Mouse (Mus musculus): ENCODE results near the gene Ndfip2. TPM values are rescaled to one million over a fixed set of nuclear protein-coding genes. Genes with fewer than 3 reads are reported as not detected.

Gene Ndfip2
- polyA plus RNA-seq, 1 experiment from 2014 or later, result 120 TPM

- Histone ChIP-seq H3K4me1 (0 out of 2 replicates have a peak, but pooled peaks cover 4% of the 10 kb centered on the region), H3K4me2 (no peak overlapping the region), H3K9ac (replicated peaks) (no peak overlapping the region), H3K27ac (replicated peaks) (no peak overlapping the region), H3K36me3 (no peaks in the 10 kb centered on the region), H3K4me3 (replicated peaks) (no peak overlapping the region), H3K9me3 (replicated peaks) (no peaks in the 10 kb centered on the region), H3K27me3 (replicated peaks) (no peaks in the 10 kb centered on the region)
- ATAC-seq (ENCODE audit: low FRiP score), result no peak
- 35% methylated on average over 7 of the region's 7 CpGs for WGBS
These were observed 5.1 kb upstream of the Ndfip2 start for GRCm38 (mm10) chr14:105253304-105253703.

GRCm38 (mm10) chr14:105254401-105254800 is 4.0 kb upstream of the Ndfip2 start:
- 92% methylated on average over 5 of the region's 5 CpGs for WGBS
- no peak for ATAC-seq (ENCODE audit: low FRiP score)
- H3K4me2 ChIP-seq, result no peak overlapping the region

GRCm38 (mm10) chr14:105255620-105256019 is 2.8 kb upstream of the Ndfip2 start:
- Histone ChIP-seq H3K4me1 (peaks cover 11% of the 10 kb centered on the region), H3K27ac (replicated peaks) (no peak overlapping the region), H3K9ac (replicated peaks) (no peak overlapping the region), H3K27me3 (replicated peaks) (no peaks in the 10 kb centered on the region), H3K36me3 (no peaks in the 10 kb centered on the region), H3K4me2 (no peak overlapping the region), H3K4me3 (replicated peaks) (no peak overlapping the region), H3K9me3 (replicated peaks) (no peaks in the 10 kb centered on the region)
- 90% methylated on average over 7 of the region's 7 CpGs for WGBS
- ATAC-seq (ENCODE audit: low FRiP score), result no peak

More at GRCm38 (mm10) chr14:105254401-105254800, 4.0 kb upstream of the Ndfip2 start:
- H3K9ac ChIP-seq (replicated peaks), result no peak overlapping the region
- H3K4me3 ChIP-seq (replicated peaks), result no peak overlapping the region
- H3K4me1 ChIP-seq, result 0 out of 2 replicates have a peak, but pooled peaks cover 4% of the 10 kb centered on the region
- no peaks in the 10 kb centered on the region for H3K36me3 ChIP-seq
- H3K27ac ChIP-seq (replicated peaks), result no peak overlapping the region
- H3K9me3 ChIP-seq (replicated peaks), result no peaks in the 10 kb centered on the region
- no peaks in the 10 kb centered on the region for H3K27me3 ChIP-seq (replicated peaks)

GRCm38 (mm10) chr14:105259035-105259880 is 885 bp downstream of the Ndfip2 start:
- H3K36me3 ChIP-seq, result no peaks in the 10 kb centered on the region
- H3K4me1 ChIP-seq, result peaks cover 19% of the 10 kb centered on the region
- peak overlapping the region; percentile 57 for H3K4me2 ChIP-seq
- peak; percentile 80 for ATAC-seq (ENCODE audit: low FRiP score)
- H3K9ac ChIP-seq (replicated peaks), result peak overlapping the region; percentile 89
- peak overlapping the region; percentile 80 for H3K4me3 ChIP-seq (replicated peaks)
- H3K27me3 ChIP-seq (replicated peaks), result no peaks in the 10 kb centered on the region
- peak overlapping the region; percentile 93 for H3K27ac ChIP-seq (replicated peaks)
- WGBS, result 9% methylated on average over 24 of the region's 34 CpGs
- no peaks in the 10 kb centered on the region for H3K9me3 ChIP-seq (replicated peaks)

- Histone ChIP-seq H3K4me3 (replicated peaks) (no peak overlapping the region), H3K4me1 (peaks cover 24% of the 10 kb centered on the region), H3K27me3 (replicated peaks) (no peaks in the 10 kb centered on the region), H3K9ac (replicated peaks) (no peak overlapping the region), H3K9me3 (replicated peaks) (no peaks in the 10 kb centered on the region), H3K4me2 (no peak overlapping the region), H3K27ac (replicated peaks) (no peak overlapping the region), H3K36me3 (no peaks in the 10 kb centered on the region)
- no peak for ATAC-seq (ENCODE audit: low FRiP score)
- WGBS, result 56% methylated on average over 5 of the region's 5 CpGs
These were observed 4.5 kb downstream of the Ndfip2 start for GRCm38 (mm10) chr14:105262923-105263322.

- H3K9me3 ChIP-seq (replicated peaks), result no peaks in the 10 kb centered on the region
- no peaks in the 10 kb centered on the region for H3K27me3 ChIP-seq (replicated peaks)
- H3K36me3 ChIP-seq, result no peaks in the 10 kb centered on the region
- 78% methylated on average over 6 of the region's 6 CpGs for WGBS
- ATAC-seq (ENCODE audit: low FRiP score), result no peak
- H3K27ac ChIP-seq (replicated peaks), result no peak overlapping the region
- H3K4me2 ChIP-seq, result no peak overlapping the region
- no peak overlapping the region for H3K9ac ChIP-seq (replicated peaks)
- H3K4me3 ChIP-seq (replicated peaks), result no peak overlapping the region
- H3K4me1 ChIP-seq, result 0 out of 2 replicates have a peak, but pooled peaks cover 11% of the 10 kb centered on the region
These were observed 8.7 kb downstream of the Ndfip2 start for GRCm38 (mm10) chr14:105267095-105267494.

- Histone ChIP-seq H3K27ac (replicated peaks) (no peak overlapping the region), H3K27me3 (replicated peaks) (no peaks in the 10 kb centered on the region), H3K9me3 (replicated peaks) (no peaks in the 10 kb centered on the region), H3K4me3 (replicated peaks) (no peak overlapping the region), H3K4me1 (peaks cover 22% of the 10 kb centered on the region), H3K36me3 (no peaks in the 10 kb centered on the region), H3K9ac (replicated peaks) (no peak overlapping the region), H3K4me2 (no peak overlapping the region)
- WGBS, result 87% methylated on average over 6 of the region's 6 CpGs
- ATAC-seq (ENCODE audit: low FRiP score), result no peak
These were observed 13.7 kb downstream of the Ndfip2 start for GRCm38 (mm10) chr14:105272030-105272429.

- no peak overlapping the region for H3K9ac ChIP-seq (replicated peaks)
These were observed 14.2 kb downstream of the Ndfip2 start for GRCm38 (mm10) chr14:105272539-105272938.

GRCm38 (mm10) chr14:105275196-105275595 is 16.8 kb downstream of the Ndfip2 start:
- no peak overlapping the region for H3K27ac ChIP-seq (replicated peaks)
- 82% methylated on average over 5 of the region's 5 CpGs for WGBS

More at GRCm38 (mm10) chr14:105272539-105272938, 14.2 kb downstream of the Ndfip2 start:
- ATAC-seq (ENCODE audit: low FRiP score), result no peak
- Histone ChIP-seq H3K9me3 (replicated peaks) (no peaks in the 10 kb centered on the region), H3K36me3 (no peaks in the 10 kb centered on the region), H3K27me3 (replicated peaks) (no peaks in the 10 kb centered on the region), H3K4me3 (replicated peaks) (no peak overlapping the region), H3K4me2 (no peak overlapping the region), H3K27ac (replicated peaks) (no peak overlapping the region), H3K4me1 (peaks cover 20% of the 10 kb centered on the region)
- 82% methylated on average over 4 of the region's 4 CpGs for WGBS

GRCm38 (mm10) chr14:105277277-105277676 is 18.9 kb downstream of the Ndfip2 start:
- WGBS, result 61% methylated on average over 5 of the region's 5 CpGs
- no peak for ATAC-seq (ENCODE audit: low FRiP score)
- Histone ChIP-seq H3K27me3 (replicated peaks) (no peaks in the 10 kb centered on the region), H3K4me2 (no peak overlapping the region), H3K36me3 (no peaks in the 10 kb centered on the region), H3K4me3 (replicated peaks) (no peak overlapping the region), H3K9me3 (replicated peaks) (no peaks in the 10 kb centered on the region), H3K9ac (replicated peaks) (no peak overlapping the region), H3K27ac (replicated peaks) (no peak overlapping the region; the same call in 1 of the 2 replicates), H3K4me1 (peaks cover 20% of the 10 kb centered on the region)

More at GRCm38 (mm10) chr14:105275196-105275595, 16.8 kb downstream of the Ndfip2 start:
- Histone ChIP-seq H3K4me3 (replicated peaks) (no peak overlapping the region), H3K9ac (replicated peaks) (no peak overlapping the region), H3K9me3 (replicated peaks) (no peaks in the 10 kb centered on the region), H3K36me3 (no peaks in the 10 kb centered on the region), H3K27me3 (replicated peaks) (no peaks in the 10 kb centered on the region), H3K4me1 (peaks cover 20% of the 10 kb centered on the region), H3K4me2 (no peak overlapping the region)
- ATAC-seq (ENCODE audit: low FRiP score), result no peak

GRCm38 (mm10) chr14:105284062-105284461 is 25.7 kb downstream of the Ndfip2 start:
- Histone ChIP-seq H3K9me3 (replicated peaks) (no peaks in the 10 kb centered on the region), H3K27me3 (replicated peaks) (no peaks in the 10 kb centered on the region), H3K4me2 (no peak overlapping the region), H3K9ac (replicated peaks) (no peak overlapping the region), H3K4me3 (replicated peaks) (no peak overlapping the region), H3K27ac (replicated peaks) (no peak overlapping the region), H3K36me3 (0 out of 2 replicates have a peak, but pooled peaks cover 6% of the 10 kb centered on the region), H3K4me1 (0 out of 2 replicates have a peak, but pooled peaks cover 3% of the 10 kb centered on the region)
- ATAC-seq (ENCODE audit: low FRiP score), result no peak
- 92% methylated on average over 3 of the region's 3 CpGs for WGBS

- Histone ChIP-seq H3K27me3 (replicated peaks) (no peaks in the 10 kb centered on the region), H3K4me3 (replicated peaks) (no peak overlapping the region), H3K9ac (replicated peaks) (no peak overlapping the region), H3K36me3 (peaks cover 19% of the 10 kb centered on the region; the same call in 1 of the 2 replicates), H3K9me3 (replicated peaks) (no peaks in the 10 kb centered on the region), H3K27ac (replicated peaks) (no peak overlapping the region), H3K4me1 (0 out of 2 replicates have a peak, but pooled peaks cover 3% of the 10 kb centered on the region), H3K4me2 (no peak overlapping the region)
- no peak for ATAC-seq (ENCODE audit: low FRiP score)
- WGBS, result 90% methylated on average over 4 of the region's 4 CpGs
These were observed 29.2 kb downstream of the Ndfip2 start for GRCm38 (mm10) chr14:105287557-105287956.

Data from neural tube, embryonic 15.5 days (tissue).